Mouse (Mus musculus) liver, embryonic 11.5 days (tissue): ENCODE results near the gene Rnf182. TPM values are rescaled to one million over a fixed set of nuclear protein-coding genes. Genes with fewer than 3 reads are reported as not detected.

ENCODE experiments used
- ATAC-seq: fragments of 200-750 bp; cut with Nextera tagmentation; replicated peaks from 2 replicates; pipeline ENCODE4 v1.8.0; 2017; ENCODE audit warnings: moderate number of reproducible peaks, mild to moderate bottlenecking, moderate TSS enrichment, moderate library complexity; ENCODE audit not compliant: low FRiP score
- DNase-seq: peaks from one replicate; pipeline ENCODE4 v3.0.0-alpha.2; 2017; ENCODE audit warnings: low spot score
- H3K27ac ChIP-seq: fragments of 300-500 bp; sonication (generic); 2 replicates; pipeline ENCODE4 v1.5.1; 2014; ENCODE audit warnings: mild to moderate bottlenecking, low read depth, low read length, control low read depth
- H3K27me3 ChIP-seq: fragments of 300-500 bp; sonication (generic); replicated peaks from 2 replicates; pipeline ENCODE4 v1.6.1; 2014; ENCODE audit warnings: low read length, mixed read lengths; ENCODE audit not compliant: control insufficient read depth, insufficient read depth
- H3K36me3 ChIP-seq: fragments of 300-500 bp; sonication (generic); 2 replicates; pipeline ENCODE4 v1.6.1; 2014; ENCODE audit warnings: mild to moderate bottlenecking, low read length, moderate library complexity, mixed read lengths; ENCODE audit not compliant: control insufficient read depth, insufficient read depth
- H3K4me1 ChIP-seq: fragments of 300-500 bp; sonication (generic); replicated peaks from 2 replicates; pipeline ENCODE4 v1.6.1; 2014; ENCODE audit warnings: low read length, mixed read lengths; ENCODE audit not compliant: control insufficient read depth, insufficient read depth
- H3K4me2 ChIP-seq: fragments of 300-500 bp; sonication (generic); 2 replicates; pipeline ENCODE4 v1.6.1; 2014; ENCODE audit warnings: mild to moderate bottlenecking, control low read depth, moderate library complexity
- H3K4me3 ChIP-seq: fragments of 300-500 bp; sonication (generic); 2 replicates; pipeline ENCODE4 v1.5.1; 2014; ENCODE audit warnings: low read depth, low read length, control low read depth
- H3K9ac ChIP-seq: fragments of 300-500 bp; sonication (generic); 2 replicates; pipeline ENCODE4 v1.6.1; 2014; ENCODE audit warnings: low read depth, low read length, control low read depth
- H3K9me3 ChIP-seq: fragments of 300-500 bp; sonication (generic); 2 replicates; pipeline ENCODE4 v1.6.1; 2016; ENCODE audit warnings: low read length, inconsistent platforms, mixed read lengths; ENCODE audit not compliant: control insufficient read depth
- WGBS: fragments of 180-500 bp; shearing (Covaris S2); extraction: QIAGEN DNeasy Blood & Tissue Kit; methylation state at CpG from one replicate; pipeline ENCODE4 v1.1.7; 2014; 5-methylcytosine and 5-hydroxymethylcytosine counted together
- polyA plus RNA-seq: library from polyadenylated mRNA; unstranded; fragments of >200 nt; fragmentation: Nextera tagmentation; extraction: Ambion mirVana; gene quantifications from 2 replicates; pipeline ENCODE4 v1.2.1, GENCODE M21; 2014

Gene Rnf182
- polyA plus RNA-seq, 1 experiment from 2014 or later, result 1.3 TPM

- Histone ChIP-seq H3K9me3 (no peaks in the 10 kb centered on the region), H3K4me2 (no peak overlapping the region), H3K27me3 (peaks cover 2% of the 10 kb centered on the region; the same call in 1 of the 2 replicates), H3K4me3 (no peak overlapping the region), H3K9ac (no peak overlapping the region), H3K36me3 (no peaks in the 10 kb centered on the region), H3K4me1 (no peaks in the 10 kb centered on the region), H3K27ac (no peak overlapping the region)
- no peak for DNase-seq
- no peak for ATAC-seq
- WGBS, result 84% methylated on average over 6 of the region's 6 CpGs
Observed at GRCm38 (mm10) chr13:43600967-43601366, 14.5 kb upstream of the Rnf182 start.

GRCm38 (mm10) chr13:43602440-43602839, 13.1 kb upstream of the Rnf182 start:
- ATAC-seq (no peak), DNase-seq (peak; percentile 3)
- Histone ChIP-seq H3K27ac (no peak overlapping the region), H3K4me1 (no peaks in the 10 kb centered on the region), H3K9ac (no peak overlapping the region), H3K4me3 (no peak overlapping the region), H3K9me3 (no peaks in the 10 kb centered on the region), H3K4me2 (no peak overlapping the region), H3K27me3 (peaks cover 2% of the 10 kb centered on the region; the same call in 1 of the 2 replicates), H3K36me3 (no peaks in the 10 kb centered on the region)
- 82% methylated on average over 2 of the region's 2 CpGs for WGBS

DNA sequence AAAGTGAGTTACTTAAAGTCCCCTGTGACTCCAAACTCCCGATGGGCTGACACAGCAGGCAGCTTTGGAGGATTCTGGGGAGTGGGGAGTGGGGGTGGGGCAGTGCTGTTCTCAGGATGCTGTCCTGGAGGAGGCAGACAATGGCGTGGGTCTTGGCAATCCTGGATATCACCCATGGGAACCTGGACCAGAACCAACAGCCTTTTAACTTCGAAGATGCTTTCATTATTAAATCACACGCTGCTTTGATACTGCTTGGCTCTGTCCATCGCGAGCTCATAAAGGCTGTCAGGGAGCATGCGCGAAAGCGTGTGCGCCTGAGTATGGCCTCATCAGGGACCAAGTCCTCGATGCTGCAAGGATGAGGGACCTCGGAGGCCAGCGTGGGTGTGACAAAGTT, 12.5 kb upstream of the Rnf182 start:
- H3K27me3 ChIP-seq, result peaks cover 2% of the 10 kb centered on the region; the same call in 1 of the 2 replicates
- H3K4me3 ChIP-seq, result no peak overlapping the region
- no peaks in the 10 kb centered on the region for H3K9me3 ChIP-seq
- DNase-seq (peak; percentile 17), ATAC-seq (no peak)
- 72% methylated on average over 13 of the region's 13 CpGs for WGBS
- no peak overlapping the region for H3K27ac ChIP-seq
- no peak overlapping the region for H3K9ac ChIP-seq
- H3K36me3 ChIP-seq, result no peaks in the 10 kb centered on the region
- H3K4me1 ChIP-seq, result no peaks in the 10 kb centered on the region
- H3K4me2 ChIP-seq, result no peak overlapping the region

DNA sequence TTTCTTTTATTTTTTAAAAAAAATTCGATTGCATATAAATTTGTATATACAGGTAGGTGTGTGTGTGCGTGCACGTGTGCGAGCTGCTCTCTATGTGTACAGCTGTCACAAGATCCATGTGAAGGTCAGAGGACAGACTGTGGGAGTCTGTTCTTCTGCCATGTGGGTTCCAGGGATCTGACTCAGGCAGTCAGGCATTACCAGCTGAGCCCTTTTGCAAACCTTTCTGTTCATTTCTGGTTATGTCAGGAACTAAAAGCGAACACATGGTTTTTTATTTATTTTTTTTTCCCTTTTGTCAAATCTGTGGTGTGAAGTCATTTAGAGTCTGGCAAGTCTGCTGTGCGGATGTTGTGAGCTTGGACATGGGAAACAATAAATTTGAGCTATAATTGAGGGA, 6.7 kb upstream of the Rnf182 start:
- Histone ChIP-seq H3K27me3 (no peaks in the 10 kb centered on the region), H3K4me1 (no peaks in the 10 kb centered on the region), H3K4me3 (no peak overlapping the region), H3K27ac (no peak overlapping the region), H3K9ac (no peak overlapping the region), H3K36me3 (no peaks in the 10 kb centered on the region), H3K9me3 (no peaks in the 10 kb centered on the region), H3K4me2 (no peak overlapping the region)
- DNase-seq, result no peak
- ATAC-seq, result no peak
- 84% methylated on average over 6 of the region's 6 CpGs for WGBS

DNA sequence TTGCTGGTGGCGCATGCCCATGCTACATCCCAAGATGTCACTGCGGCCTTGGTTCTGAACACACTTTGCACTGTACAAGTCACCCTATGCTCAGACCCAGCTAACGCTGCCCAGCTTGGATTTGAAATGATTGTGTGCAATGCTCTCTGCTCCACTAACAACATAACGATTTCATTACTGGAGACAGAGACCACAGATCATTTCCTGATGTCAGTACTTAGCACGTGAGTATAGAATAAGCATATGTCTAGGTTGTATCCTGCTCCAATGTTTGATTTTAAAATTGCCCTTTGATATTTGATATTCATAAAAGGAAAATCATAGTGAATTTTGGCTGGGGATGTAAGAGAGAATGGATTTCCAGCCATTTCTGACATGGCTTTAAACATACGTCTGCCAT, 3.5 kb upstream of the Rnf182 start:
- DNase-seq, result no peak
- 79% methylated on average over 6 of the region's 6 CpGs for WGBS

DNA sequence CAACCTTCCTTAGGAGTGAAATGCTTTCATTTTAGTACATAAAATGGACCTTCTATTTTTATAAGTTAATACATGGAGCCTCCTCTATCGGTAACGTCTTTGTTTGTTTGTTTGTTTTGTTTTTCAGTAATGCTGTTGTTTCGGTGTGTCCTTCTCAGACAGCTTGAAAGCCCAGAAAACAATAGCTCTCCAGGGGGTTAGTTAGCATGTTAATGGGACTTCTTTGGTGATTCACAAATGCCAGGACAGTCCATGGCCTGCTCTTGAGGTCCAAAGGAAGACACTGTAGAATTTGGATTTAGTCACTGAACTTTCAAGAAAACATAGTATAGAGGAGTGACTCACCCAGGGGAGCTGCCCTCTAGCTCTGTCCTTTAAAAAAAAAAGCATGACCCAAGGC, 843 bp upstream of the Rnf182 start:
- Histone ChIP-seq H3K9ac (no peak overlapping the region), H3K27me3 (peaks cover 17% of the 10 kb centered on the region), H3K27ac (no peak overlapping the region), H3K9me3 (no peaks in the 10 kb centered on the region), H3K36me3 (no peaks in the 10 kb centered on the region), H3K4me1 (peaks cover 3% of the 10 kb centered on the region), H3K4me3 (no peak overlapping the region), H3K4me2 (peak overlapping the region; percentile 93; the same call in 1 of the 2 replicates)
- DNase-seq (no peak), ATAC-seq (no peak)
- WGBS, result 88% methylated on average over 3 of the region's 3 CpGs

More for the DNA sequence above, 3.5 kb upstream of the Rnf182 start:
- Histone ChIP-seq H3K4me2 (no peak overlapping the region), H3K9ac (no peak overlapping the region), H3K27me3 (peaks cover 12% of the 10 kb centered on the region), H3K36me3 (no peaks in the 10 kb centered on the region), H3K4me3 (no peak overlapping the region), H3K4me1 (peaks cover 3% of the 10 kb centered on the region), H3K9me3 (no peaks in the 10 kb centered on the region), H3K27ac (no peak overlapping the region)
- ATAC-seq, result no peak

DNA sequence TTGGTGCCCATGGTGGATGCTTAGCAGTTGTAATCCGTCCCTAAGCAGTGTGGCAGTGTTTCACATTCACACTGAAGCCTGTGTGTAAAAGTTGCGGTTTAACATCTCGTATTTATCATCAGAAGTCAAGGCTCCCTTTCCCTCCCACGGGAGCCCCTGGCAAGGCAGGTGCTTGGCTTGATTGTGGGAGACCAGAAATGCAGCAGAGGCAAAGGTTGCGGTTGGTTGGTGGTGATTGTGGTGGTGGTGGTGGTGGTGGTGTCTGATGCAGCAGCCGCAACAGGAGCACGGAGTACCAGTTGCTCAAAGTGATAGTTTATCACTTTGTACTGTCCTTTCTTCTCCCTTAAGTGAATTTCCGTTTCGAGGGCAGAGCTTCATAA, 325 bp upstream of the Rnf182 start:
- Histone ChIP-seq H3K9ac (0 out of 2 replicates have a peak overlapping the region, but pooled peaks have one; percentile 40), H3K36me3 (no peaks in the 10 kb centered on the region), H3K4me1 (peaks cover 3% of the 10 kb centered on the region), H3K27ac (no peak overlapping the region), H3K9me3 (no peaks in the 10 kb centered on the region), H3K4me3 (peak overlapping the region; percentile 59), H3K27me3 (peaks cover 18% of the 10 kb centered on the region), H3K4me2 (peak overlapping the region; percentile 93)
- peak; percentile 51; the same call in 1 of the 2 replicates for ATAC-seq
- WGBS, result 12% methylated on average over 9 of the region's 9 CpGs
- DNase-seq, result peak; percentile 43

GRCm38 (mm10) chr13:43616551-43616950, 1.0 kb downstream of the Rnf182 start:
- H3K4me3 ChIP-seq, result peak overlapping the region; percentile 59
- no peaks in the 10 kb centered on the region for H3K9me3 ChIP-seq
- DNase-seq, result no peak
- 46% methylated on average over 6 of the region's 6 CpGs for WGBS
- H3K4me1 ChIP-seq, result peaks cover 3% of the 10 kb centered on the region
- no peak for ATAC-seq
- H3K9ac ChIP-seq, result no peak overlapping the region
- peak overlapping the region; percentile 93 for H3K4me2 ChIP-seq
- no peak overlapping the region for H3K27ac ChIP-seq
- peaks cover 18% of the 10 kb centered on the region for H3K27me3 ChIP-seq
- H3K36me3 ChIP-seq, result no peaks in the 10 kb centered on the region

DNA sequence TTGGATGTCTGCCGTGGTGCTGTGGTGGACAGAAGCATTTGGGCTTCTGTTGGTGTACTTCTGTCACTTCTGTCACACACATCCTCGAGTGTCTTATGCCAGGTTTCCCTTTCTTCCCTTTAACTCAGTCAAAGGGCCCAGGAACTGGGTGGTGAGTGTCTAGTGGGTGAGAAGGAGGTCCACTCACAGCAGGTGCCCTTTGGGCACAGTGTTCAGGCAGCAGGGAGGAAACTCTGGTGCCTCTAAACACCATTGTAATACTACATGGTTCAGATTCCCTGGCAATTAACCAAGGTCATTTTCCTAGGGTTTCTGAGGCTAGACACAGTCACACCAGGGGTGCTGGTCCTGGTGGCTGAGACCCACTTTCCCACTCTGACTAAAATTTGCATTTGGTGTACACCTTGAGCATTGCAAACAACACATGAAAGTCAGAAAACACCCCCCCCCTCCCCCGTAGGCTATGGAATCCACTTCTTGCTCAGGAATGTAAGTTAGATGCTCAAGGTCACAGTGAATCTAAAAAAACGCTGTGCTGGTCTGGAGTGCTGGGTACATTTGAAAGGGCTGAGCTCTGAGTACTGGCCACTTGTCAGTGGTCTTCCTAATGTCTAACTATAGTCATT, 4.2 kb downstream of the Rnf182 start:
- no peak overlapping the region for H3K4me2 ChIP-seq
- H3K9ac ChIP-seq, result no peak overlapping the region
- DNase-seq (no peak), ATAC-seq (no peak)
- no peak overlapping the region for H3K27ac ChIP-seq
- no peaks in the 10 kb centered on the region for H3K36me3 ChIP-seq
- no peak overlapping the region for H3K4me3 ChIP-seq
- H3K4me1 ChIP-seq, result peaks cover 3% of the 10 kb centered on the region
- WGBS, result 60% methylated on average over 4 of the region's 4 CpGs
- peaks cover 18% of the 10 kb centered on the region for H3K27me3 ChIP-seq
- no peaks in the 10 kb centered on the region for H3K9me3 ChIP-seq
